Mouse (Mus musculus): ENCODE data around the gene Zfp846.
"Not testable (repeated sequence)": the region's sequence is repeated elsewhere in the genome, so short reads cannot be mapped to it uniquely, and the experiment has no call there.

The Zfp846 gene

DNA sequence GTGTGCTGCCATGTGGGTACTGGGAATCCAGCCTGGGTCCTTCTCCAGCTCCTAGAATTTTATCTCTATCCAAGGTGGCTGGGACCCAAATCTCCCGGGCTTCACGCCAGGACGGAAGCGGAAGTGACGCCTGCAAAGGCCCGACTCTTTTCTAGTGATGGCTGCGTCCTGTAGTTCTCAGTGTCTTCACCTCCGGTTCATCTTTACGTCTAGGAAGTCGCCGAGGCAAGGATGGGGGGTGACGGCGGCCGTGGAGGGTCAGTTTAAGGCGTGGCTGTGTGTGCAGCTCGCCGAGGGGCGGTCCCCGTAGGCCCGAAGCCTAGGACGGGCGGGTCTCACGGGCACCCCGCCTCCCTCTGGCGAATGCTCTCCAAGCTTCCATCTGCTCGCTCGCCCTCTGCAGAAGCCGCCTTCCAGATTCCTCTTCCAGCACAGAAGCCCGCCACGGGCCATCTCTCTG is at the start of gene Zfp846:
TSS of gene Zfp846 (plus strand) at position 117 of the 460 bp plus-strand sequence.
- ATAC-seq (ENCODE audit: insufficient number of reproducible peaks, low FRiP score, low TSS enrichment): peak; percentile 98

DNA sequence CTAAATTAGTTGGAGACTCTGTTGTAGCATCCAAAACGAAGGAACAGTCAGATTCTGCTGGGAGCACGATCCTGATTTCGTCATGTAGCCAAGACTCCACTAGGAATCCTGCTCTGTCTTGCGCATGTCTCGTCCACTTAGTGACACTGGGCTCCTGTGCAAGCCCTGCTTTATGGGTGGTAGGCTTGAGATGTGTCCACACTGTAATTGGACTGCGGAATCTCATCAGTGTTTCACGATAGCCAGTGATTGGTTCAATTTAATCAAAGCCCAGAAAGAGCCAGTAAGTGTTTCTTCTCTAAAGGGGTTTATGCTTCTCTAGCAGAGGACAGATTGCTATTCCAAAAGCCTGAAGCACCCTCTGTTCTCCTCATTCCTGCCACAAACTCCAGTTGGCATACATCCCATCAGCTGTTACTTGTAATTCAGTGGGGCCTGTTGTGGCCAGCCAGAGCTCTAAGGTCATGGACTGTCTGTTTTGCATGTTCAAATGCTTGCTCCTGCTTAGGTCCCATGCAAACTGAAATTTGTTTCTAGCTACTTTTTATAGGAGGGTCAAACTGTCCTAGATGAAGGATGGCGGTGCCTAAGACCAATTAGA is 46.7 kb upstream of the Zfp846 start:
- no peak for ATAC-seq (ENCODE audit: insufficient number of reproducible peaks, low FRiP score, low TSS enrichment)

DNA sequence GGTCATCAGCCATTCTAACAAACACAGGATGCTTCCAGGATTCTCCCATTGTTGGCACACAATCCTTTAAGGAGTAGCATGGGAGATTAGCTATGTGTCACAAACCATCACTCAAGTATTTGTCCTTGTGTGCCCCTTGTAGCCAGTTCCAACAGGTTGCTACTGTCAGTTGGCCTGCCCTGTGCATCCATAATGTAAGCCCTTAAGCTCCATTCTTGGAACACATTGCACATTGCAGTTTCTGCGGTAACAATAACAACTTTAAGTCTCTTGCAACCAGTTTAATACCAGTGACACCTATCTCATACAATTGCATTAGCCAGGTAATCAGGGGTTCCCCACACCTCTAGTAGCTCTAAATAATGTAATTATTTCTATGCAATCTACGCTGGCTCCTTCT is 44.5 kb upstream of the Zfp846 start:
- no peak for ATAC-seq (ENCODE audit: insufficient number of reproducible peaks, low FRiP score, low TSS enrichment)

DNA sequence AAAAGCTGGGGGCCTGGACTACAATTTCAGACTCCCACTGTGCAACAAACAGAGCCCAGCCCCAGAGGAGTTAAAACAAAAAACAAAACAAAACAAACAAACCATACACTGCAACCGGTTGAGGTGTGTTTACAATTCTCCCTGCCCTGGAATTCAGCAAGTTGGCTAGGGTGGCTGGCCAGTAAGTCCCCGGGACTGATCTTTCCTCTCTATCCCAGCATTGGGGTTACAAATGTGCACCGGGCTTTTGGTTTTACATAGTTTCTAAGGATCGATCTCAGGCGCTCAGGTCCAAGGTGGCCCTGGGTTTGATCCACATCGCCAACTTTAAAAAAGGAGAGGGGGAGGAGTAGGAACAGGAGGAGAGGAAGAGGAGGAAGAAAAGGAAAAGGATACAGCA is 37.6 kb upstream of the Zfp846 start:
- ATAC-seq (ENCODE audit: insufficient number of reproducible peaks, low FRiP score, low TSS enrichment): no peak

DNA sequence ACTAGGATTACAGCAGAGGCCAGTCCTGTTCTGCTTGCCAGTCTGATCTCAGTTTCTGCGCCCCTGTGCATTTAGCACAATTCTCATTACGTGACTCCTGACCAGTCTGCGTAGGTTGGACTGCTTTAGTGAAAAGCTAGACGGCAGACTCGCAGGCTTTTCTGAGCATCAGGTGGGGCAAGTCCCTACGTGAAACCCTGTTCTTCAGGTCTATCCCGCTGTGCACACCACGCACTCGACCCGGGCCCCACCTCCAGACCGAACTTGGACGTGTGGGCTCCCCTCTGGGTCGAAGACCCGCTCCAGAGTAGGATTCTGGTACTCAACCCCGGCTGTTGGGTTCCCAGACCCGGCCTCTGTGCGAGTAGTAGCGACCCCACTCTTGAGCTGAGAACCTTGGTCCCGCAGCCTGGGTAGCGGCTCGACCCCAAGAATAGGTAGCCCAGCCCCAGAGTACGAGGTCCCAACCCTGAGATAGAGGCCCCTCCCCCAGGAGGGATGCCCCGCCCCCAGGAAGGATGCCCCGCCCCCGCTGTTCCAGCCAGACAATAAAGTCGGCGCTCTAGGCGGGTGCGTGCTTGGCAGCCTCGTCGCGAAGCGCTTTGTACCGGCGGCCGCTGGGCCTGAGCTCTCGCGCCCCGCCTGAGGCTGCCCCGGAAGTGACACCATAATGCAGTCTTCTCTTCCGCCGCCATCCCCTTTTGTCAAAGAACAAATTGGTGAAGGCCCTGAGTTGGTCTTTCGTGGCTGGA is 36.8 kb upstream of the Zfp846 start:
- peak; percentile 78 for ATAC-seq (ENCODE audit: insufficient number of reproducible peaks, low FRiP score, low TSS enrichment)

DNA sequence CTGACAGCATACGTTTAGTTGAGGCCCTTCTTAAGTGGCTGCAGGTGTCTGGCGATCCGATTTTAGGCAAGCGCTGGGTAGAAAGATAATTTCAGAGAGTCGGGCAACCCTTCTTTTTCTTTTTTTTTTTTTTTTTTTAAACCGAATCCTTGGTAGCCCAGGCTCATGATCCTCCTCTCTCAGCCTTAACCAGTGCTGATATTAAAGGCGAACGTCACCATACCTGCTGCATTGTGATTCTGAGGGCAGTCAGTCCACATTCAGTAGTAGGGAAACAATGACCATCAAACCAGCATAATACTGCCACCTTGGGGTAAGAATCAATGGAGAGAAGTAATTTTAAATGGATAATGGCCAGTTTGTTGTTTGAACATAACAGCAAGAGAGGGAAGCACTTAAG is 35.9 kb upstream of the Zfp846 start:
- ATAC-seq (ENCODE audit: insufficient number of reproducible peaks, low FRiP score, low TSS enrichment): peak; percentile 76; the same call in 1 of the 2 replicates

DNA sequence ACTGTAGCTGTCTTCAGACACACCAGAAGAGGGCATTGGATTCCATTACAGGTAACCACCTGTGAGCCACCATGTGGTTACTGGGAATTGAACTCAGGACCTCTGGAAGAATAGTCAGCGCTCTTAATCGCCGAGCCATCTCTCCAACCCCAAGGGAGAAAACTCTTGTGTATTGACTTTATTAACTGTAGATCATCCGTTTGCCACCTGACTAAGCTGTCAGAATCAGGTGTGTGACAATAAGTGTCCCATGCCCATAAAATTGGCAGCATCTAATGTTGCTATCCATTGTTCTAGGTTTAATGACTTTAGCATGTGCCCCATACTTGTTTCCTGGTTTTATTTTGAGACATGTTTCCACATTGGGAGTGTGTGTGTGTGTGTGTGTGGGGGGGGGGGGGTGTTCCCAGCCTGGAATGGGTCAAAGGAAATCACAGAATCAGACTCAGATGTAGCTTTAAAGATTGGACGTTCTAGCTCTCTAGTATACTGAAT is 29.3 kb upstream of the Zfp846 start:
- ATAC-seq (ENCODE audit: insufficient number of reproducible peaks, low FRiP score, low TSS enrichment): no peak

DNA sequence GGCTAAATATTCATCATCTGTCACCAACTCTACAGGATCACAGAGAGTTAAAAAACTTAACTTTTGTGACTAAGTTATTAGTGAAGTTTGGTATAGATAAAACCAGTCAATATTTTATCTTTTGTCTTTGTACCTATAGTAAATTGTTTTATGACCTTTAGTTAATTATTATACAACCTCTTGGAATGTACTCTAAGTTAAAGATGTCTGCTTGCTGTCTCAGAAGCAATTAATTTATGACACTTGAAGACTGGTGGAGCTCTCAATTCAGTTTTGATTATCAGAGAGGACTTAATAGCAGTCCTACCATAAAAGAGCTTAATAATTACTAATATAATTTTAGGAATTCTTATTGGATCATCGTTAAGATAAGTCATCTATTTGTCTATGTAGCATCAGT is 28.4 kb upstream of the Zfp846 start:
- no peak for ATAC-seq (ENCODE audit: insufficient number of reproducible peaks, low FRiP score, low TSS enrichment)

DNA sequence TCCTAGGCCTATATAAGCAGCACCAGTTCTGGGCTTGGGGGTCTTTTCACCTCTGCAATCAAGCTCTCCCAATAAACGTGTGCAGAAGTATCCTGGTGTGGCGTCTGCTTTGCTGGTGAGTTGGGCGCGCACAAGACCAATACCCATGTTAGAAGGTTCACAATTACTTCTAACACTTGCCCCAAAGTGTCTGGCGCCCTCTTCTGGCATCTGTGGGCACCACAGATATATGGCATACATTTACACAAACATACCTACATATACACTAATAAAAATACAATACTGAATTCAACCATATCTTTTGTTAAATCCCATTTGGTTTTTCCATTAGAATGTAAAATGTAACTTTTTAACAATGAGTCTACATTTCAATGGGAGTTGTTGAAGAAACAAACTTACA is 18.9 kb upstream of the Zfp846 start:
- ATAC-seq (ENCODE audit: insufficient number of reproducible peaks, low FRiP score, low TSS enrichment): no peak

DNA sequence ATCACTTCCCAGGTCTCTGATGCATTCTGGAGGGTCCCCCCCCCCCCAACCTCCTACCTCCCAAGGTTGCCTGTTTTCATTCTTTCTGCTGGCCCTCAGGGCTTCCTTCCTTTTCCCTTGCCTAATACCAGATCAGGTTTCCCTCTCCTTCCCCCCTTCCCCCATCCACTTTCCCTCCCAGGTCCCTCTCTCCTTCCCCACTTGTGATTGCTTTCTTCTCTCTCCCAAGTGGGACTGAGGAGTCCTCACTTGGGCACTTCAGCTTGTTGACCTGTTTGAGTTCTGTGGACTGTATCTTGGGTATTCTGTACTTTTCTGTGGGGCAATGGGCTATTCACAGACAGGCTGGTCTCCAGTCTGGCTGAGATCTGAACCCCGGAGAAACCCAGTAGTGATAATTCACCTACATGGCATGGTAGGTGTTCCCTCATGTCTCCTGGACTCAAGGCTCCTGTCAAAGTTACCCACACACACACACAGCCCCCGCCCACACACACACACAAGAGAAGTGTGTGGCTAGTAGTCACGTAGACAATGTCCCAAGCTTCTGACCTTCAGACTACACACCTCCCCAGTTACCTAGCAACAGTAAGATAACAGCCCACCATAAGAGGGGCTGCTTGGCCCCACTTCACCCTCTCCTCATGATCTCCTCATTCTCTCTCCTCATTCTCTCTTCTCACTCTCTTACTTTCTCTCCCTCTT is 15.6 kb upstream of the Zfp846 start:
- ATAC-seq (ENCODE audit: insufficient number of reproducible peaks, low FRiP score, low TSS enrichment): not testable (repeated sequence)

DNA sequence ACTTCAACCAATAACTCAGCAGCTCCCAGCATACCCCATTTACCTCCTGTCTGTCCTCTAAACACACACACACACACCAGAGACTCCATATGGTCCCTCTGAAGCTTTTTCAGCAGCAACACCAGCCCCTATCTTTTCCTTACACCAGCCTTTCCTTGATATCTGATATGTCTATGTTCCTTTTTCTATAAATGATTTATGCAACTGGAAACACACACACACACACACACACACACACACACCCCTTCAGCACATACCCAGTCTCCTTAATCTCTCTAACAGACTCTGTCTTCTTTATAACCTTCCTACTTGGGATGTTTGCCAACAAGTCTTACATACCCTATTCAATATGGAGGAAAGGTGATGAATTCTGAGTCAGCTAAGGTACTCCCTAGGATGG is 10.0 kb upstream of the Zfp846 start:
- no peak for ATAC-seq (ENCODE audit: insufficient number of reproducible peaks, low FRiP score, low TSS enrichment)

DNA sequence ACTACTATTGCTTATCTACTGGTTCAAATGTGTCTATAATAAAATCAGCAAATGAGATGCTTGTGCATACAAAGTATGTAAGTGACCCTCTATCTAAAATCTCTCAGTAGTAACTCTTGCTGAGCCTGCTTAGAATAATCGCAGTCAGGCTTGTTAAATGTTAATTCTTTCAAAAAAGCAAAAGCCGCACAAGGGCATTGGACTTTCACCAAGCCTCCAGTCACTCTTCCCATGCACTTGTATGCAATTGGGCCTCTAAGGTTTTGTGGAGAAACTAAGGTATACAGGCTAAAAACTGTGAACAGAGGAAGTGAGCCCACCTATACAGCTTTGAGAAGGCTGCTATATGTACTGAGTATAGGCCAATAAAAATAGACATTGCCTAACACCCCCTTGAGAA is 4.5 kb upstream of the Zfp846 start:
- no peak for ATAC-seq (ENCODE audit: insufficient number of reproducible peaks, low FRiP score, low TSS enrichment)

DNA sequence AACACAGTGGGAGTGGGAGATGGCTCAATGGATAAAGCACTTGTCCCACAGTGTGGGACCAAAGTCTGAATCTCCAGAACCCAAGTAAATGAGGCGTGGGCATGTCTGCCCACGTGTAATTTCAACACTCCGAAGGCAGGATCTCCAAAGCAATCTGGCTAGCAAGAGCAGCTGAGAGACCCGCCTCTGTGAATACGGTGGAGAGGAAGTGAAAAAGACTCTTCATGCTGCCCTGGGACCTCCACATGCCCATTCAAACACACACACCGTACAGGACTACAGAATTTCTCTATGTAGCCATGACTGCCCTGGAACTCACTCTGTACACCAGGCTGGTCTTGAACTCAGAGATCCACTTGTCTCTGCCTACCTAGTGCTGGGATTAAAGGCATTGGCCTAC is 20.2 kb downstream of the Zfp846 start:
- no peak for ATAC-seq (ENCODE audit: insufficient number of reproducible peaks, low FRiP score, low TSS enrichment)

DNA sequence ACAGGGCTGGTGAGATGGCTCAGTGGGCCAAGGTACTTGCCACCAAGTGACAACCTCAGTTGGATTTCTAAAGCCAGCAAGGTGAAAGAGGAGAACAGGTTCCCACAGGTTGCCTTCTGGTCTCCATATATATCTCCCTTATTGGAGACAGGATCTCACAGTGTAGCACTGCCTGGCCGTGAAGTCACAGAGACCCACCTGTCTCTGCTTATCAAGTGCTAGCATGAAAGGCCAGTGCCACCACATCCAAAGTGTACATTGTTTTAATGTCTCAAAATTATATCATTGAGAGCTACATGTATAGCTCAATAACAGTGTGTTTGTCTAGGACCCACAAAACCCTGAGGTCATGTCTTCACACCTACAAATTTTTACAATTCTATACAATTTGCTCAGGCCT is 25.2 kb downstream of the Zfp846 start:
- no peak for ATAC-seq (ENCODE audit: insufficient number of reproducible peaks, low FRiP score, low TSS enrichment)

DNA sequence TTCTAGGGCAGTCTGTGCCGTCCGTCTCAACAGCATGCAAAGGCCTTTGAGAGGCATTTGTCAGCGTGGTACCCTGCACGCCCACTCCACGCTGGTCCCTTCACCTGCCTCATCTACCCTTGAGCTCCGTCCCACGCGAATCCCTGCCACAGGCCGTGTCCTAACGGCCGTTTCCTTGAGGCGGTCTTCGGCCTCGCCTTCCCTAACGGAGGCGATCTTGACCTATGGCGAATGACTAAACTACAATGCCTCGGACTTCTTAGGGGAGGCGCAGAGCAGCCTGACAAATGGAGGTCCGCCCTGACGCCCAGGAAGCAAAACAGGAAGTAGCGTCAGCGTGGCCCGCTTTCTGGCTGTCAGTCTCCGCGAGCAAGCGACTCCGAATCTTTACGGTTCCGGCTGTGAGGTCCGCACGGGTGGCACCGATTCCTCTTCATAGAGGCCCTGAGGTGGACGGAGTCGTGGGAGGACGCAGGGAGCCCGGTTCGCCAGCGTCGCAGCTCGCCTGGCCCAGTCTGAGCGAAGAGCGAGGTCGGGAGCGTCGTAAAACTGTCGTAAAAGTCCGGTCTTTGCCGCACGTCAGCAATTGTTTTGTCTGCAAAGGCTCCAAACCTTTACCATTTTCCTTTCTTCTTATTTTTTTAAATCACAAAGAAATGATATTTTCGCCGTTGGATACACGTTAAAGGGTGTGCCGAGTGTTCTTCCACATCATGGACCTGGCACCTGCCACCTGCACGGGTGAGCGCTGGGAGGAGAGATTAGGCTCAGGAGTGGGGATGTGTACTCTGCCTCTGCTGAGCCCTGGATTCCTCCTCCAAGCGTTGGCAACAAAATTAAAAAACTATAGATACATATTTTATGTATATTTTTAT is 26.2 kb downstream of the Zfp846 start:
- ATAC-seq (ENCODE audit: insufficient number of reproducible peaks, low FRiP score, low TSS enrichment): peak; percentile 96

DNA sequence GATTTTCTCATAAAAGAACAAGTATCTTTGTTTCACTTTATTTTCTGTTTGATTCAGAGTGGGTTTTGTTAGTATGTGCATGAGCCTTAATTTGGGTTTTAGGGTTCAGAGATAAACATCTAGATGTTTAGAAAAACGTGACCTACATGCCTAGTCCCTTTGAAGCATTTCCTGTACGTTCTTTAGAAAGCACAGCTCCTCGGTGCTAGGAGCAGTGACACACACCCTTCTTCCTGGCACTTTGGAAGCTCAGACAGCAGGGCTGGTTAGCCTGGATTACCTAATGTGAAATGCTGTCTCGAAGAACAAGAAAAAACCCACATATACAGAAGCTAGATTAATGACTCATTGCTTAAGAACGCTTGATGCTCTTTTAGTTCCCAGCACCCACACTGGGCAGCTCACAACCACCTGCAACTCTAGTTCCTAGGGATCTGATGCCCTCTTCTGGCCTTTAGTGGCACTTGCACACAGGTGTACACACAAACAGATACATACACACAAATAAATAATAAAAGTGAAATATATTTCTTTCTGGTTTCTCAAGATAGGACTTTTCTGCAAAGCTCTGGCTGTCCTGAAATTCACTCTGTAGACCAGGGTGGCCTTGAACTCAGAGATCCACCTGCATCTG is 28.9 kb downstream of the Zfp846 start:
- no peak for ATAC-seq (ENCODE audit: insufficient number of reproducible peaks, low FRiP score, low TSS enrichment)

DNA sequence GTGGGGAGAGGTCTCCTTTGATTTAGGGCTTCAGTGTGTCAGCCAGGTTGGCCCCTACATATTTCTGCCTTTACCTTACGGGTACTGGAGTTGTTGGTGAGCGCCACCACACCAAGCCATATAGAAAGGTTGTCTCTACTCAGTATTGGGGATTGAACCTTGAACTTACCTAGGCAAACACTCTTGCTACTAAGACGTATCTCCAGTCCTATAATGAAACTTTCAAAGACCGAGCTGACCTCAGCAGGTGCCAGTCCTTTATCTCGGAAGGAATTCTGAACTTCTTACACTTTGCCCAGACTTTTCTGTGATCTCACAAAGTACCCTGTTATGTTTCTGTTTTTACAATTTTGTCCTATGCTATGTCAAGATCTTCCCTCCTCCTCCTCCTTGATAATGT is 30.9 kb downstream of the Zfp846 start:
- no peak for ATAC-seq (ENCODE audit: insufficient number of reproducible peaks, low FRiP score, low TSS enrichment)

DNA sequence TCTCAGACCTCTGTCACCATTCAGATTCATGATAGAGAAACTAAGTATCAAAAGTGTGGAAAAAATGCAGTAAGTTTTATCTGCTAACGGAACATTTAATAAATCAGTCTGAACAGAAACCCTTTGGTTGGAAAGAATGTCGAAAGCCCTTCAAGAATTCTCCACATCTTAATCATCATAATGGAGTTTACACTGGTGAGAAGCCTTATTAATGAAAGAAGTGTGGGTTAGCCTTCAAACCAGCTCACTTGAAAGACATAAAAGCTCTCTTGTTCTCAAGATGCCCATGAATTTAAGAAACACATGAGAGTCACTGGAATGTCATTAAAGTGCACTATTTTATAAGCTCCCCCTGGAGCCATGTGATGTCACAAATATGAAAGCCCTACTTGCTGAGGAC is 35.6 kb downstream of the Zfp846 start:
- no peak for ATAC-seq (ENCODE audit: insufficient number of reproducible peaks, low FRiP score, low TSS enrichment)

DNA sequence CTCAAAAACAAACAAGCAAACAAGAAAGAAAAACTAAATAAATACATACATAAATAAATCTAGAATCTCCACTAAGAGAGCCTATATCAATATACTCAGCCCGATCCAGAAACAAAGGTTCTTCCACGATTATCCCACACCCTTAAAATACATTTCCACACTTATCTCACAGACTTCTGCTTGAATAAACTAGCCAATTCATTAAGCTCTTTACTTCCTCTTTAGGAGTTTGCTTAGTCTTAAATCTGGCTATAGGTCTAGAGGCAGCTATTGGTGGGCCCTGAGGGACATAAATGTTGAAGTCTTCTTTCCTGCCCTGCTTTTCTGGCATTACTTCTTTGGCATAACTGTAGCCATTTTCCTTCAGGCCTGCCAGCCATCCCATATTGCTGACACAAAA is 50.2 kb downstream of the Zfp846 start:
- no peak for ATAC-seq (ENCODE audit: insufficient number of reproducible peaks, low FRiP score, low TSS enrichment)

DNA sequence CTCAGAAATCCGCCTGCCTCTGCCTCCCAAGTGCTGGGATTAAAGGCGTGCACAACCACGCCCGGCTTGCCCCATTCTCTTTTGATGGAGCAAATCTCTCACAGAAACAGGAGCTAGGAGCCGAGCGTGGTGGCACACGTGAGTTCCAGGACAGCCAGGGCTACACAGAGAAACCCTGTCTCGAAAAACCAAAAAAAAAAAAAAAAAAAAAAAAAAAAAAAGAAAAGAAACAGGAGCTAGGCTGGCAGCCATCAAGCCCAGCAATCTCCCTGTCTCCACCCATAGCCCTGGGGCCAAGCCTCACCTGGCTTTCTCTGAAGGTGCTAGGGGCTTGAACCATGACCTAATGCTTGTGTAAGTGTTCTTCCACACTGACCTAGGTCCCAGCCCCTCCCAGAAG is 54.6 kb downstream of the Zfp846 start:
- not testable (repeated sequence) for ATAC-seq (ENCODE audit: insufficient number of reproducible peaks, low FRiP score, low TSS enrichment)
